Mouse (Mus musculus) heart, adult 18-20 months (tissue): ENCODE measurements around the gene Cdk19. TPM values are rescaled to one million over a fixed set of nuclear protein-coding genes. Genes with fewer than 3 reads are reported as not detected.
A peak's percentile ranks its signal among the peaks of the same experiment; 100 is the strongest.
"Not testable (repeated sequence)": the region's sequence is repeated elsewhere in the genome, so short reads cannot be mapped to it uniquely, and the experiment has no call there.

Experiments used
- DNase-seq, 2 experiments: peaks; one replicate each; pipeline ENCODE4 v3.0.0; 2021 to 2022; ENCODE audit warnings: mixed read lengths in 1 of 2
- total RNA-seq, 2 experiments: library from RNA; stranded (reverse); gene quantifications; 2 replicates each; pipeline ENCODE4 v1.2.3; 2021

Gene Cdk19
- total RNA-seq, 2 experiments from 2014 or later = 9.1 to 13.0 TPM

GRCm38 (mm10) chr10:40386126-40386525, 46.8 kb downstream of the Cdk19 start:
- no peak for DNase-seq

- no peak for DNase-seq
Measured at GRCm38 (mm10) chr10:40393447-40394143, 54.2 kb downstream of the Cdk19 start.

- DNase-seq = no peak
Measured at GRCm38 (mm10) chr10:40398842-40399241, 59.5 kb downstream of the Cdk19 start.

GRCm38 (mm10) chr10:40399328-40399727, 60.0 kb downstream of the Cdk19 start:
- DNase-seq = no peak

- DNase-seq = no peak
Measured at GRCm38 (mm10) chr10:40400293-40400692, 60.9 kb downstream of the Cdk19 start.

GRCm38 (mm10) chr10:40406655-40407054, 67.3 kb downstream of the Cdk19 start:
- DNase-seq = no peak

- no peak for DNase-seq
Measured at GRCm38 (mm10) chr10:40409336-40409735, 70.0 kb downstream of the Cdk19 start.

- no peak for DNase-seq
Measured at GRCm38 (mm10) chr10:40411370-40411769, 72.0 kb downstream of the Cdk19 start.

GRCm38 (mm10) chr10:40416944-40417343, 77.6 kb downstream of the Cdk19 start:
- DNase-seq = peak; percentile 43 to 60

- DNase-seq = no peak
Measured at GRCm38 (mm10) chr10:40419841-40420240, 80.5 kb downstream of the Cdk19 start.

GRCm38 (mm10) chr10:40420703-40421102, 81.3 kb downstream of the Cdk19 start:
- DNase-seq = no peak

GRCm38 (mm10) chr10:40421724-40422123, 82.4 kb downstream of the Cdk19 start:
- no peak for DNase-seq

- no peak for DNase-seq
Measured at GRCm38 (mm10) chr10:40422696-40423095, 83.3 kb downstream of the Cdk19 start.

GRCm38 (mm10) chr10:40424428-40424827, 85.1 kb downstream of the Cdk19 start:
- not testable (repeated sequence) for DNase-seq

GRCm38 (mm10) chr10:40425243-40426095, 86.1 kb downstream of the Cdk19 start:
- DNase-seq = no peak

GRCm38 (mm10) chr10:40426096-40426450, 86.7 kb downstream of the Cdk19 start:
- no peak for DNase-seq

- DNase-seq = no peak
Measured at GRCm38 (mm10) chr10:40428633-40429032, 89.3 kb downstream of the Cdk19 start.

- DNase-seq = no peak
Measured at GRCm38 (mm10) chr10:40429081-40429480, 89.7 kb downstream of the Cdk19 start.

GRCm38 (mm10) chr10:40430209-40430608, 90.8 kb downstream of the Cdk19 start:
- DNase-seq = no peak

- no peak for DNase-seq
Measured at GRCm38 (mm10) chr10:40431957-40432356, 92.6 kb downstream of the Cdk19 start.

- no peak for DNase-seq
Measured at GRCm38 (mm10) chr10:40432375-40432774, 93.0 kb downstream of the Cdk19 start.

- peak in 1 of 2 experiments; percentile 35 for DNase-seq
Measured at GRCm38 (mm10) chr10:40435402-40435801, 96.0 kb downstream of the Cdk19 start.

GRCm38 (mm10) chr10:40437117-40437516, 97.8 kb downstream of the Cdk19 start:
- DNase-seq = peak in 1 of 2 experiments; percentile 39

GRCm38 (mm10) chr10:40440740-40441139, 101.4 kb downstream of the Cdk19 start:
- no peak for DNase-seq
